ENCODE assay signal across 10 mouse cellular contexts in genomic region chr16:57858765-57859201, GRCm38 (mm10).
DNase-seq lines count a peak whose midpoint lies in the region; ATAC-seq and TF ChIP-seq lines count a peak whose summit lies in the region.
"Had no signal": no experiment of that assay in that cellular context is flagged by ENCODE, and none has a peak within 500 bp of the region (broad histone marks: within the 10 kb centered on the region; RNA-seq: fewer than 3 reads in every experiment).

No protein-coding gene starts in this region.

- no peaks in the 10 kb centered on the region for H3K9me3 ChIP-seq in forebrain, postnatal 0 days (ENCODE audit: low read length)
- no peaks in the 10 kb centered on the region for H3K9me3 ChIP-seq in stomach, postnatal 0 days (ENCODE audit: control insufficient read depth, low read length)
- no peaks in the 10 kb centered on the region for H3K9me3 ChIP-seq in liver, embryonic 11.5 days (ENCODE audit: control insufficient read depth, low read length)
- H3K9me3 ChIP-seq: embryonic facial prominence, embryonic 13.5 days; G1E had no signal

- H3K4me1 ChIP-seq in forebrain, postnatal 0 days (ENCODE audit: insufficient read depth): peaks cover 9% of the 10 kb centered on the region; the same call in 1 of the 2 replicates
- H3K4me1 ChIP-seq in stomach, postnatal 0 days (replicated peaks; ENCODE audit: control insufficient read depth, insufficient read depth): no peaks in the 10 kb centered on the region; the same call in 1 of the 2 replicates
- H3K4me1 ChIP-seq in liver, embryonic 11.5 days (replicated peaks; ENCODE audit: control insufficient read depth, insufficient read depth, low read length): peaks cover 7% of the 10 kb centered on the region

- no peak for TF ChIP-seq EP300 in stomach, postnatal 0 days (optimal IDR thresholded peaks at IDR 0.05)

- no peak overlapping the region for H3K4me2 ChIP-seq in forebrain, postnatal 0 days (ENCODE audit: low read depth)
- H3K4me2 ChIP-seq in stomach, postnatal 0 days (replicated peaks; ENCODE audit: low read depth): no peak overlapping the region
- no peak overlapping the region for H3K4me2 ChIP-seq in liver, embryonic 11.5 days
- H3K4me2 ChIP-seq: embryonic facial prominence, embryonic 13.5 days had no signal

- DNase-seq in layer of hippocampus, adult 11-12 months (ENCODE audit: low spot score): peak; percentile 11
- DNase-seq in layer of hippocampus, postnatal 25 days (ENCODE audit: extremely low spot score in 1 of 2, low spot score in 1 of 2): no peak
- peak; percentile 68 for DNase-seq in forebrain, postnatal 0 days
- peak; percentile 4 to 6 for DNase-seq in layer of hippocampus, postnatal 36 days
- no peak for DNase-seq in stomach, postnatal 0 days (ENCODE audit: low spot score)
- no peak for DNase-seq in liver, embryonic 11.5 days (ENCODE audit: low spot score)
- DNase-seq in cerebellum, postnatal 36 days: no peak
- DNase-seq: adrenal gland, postnatal 36 days had no signal

- peaks cover 6% of the 10 kb centered on the region for H3K27me3 ChIP-seq in forebrain, postnatal 0 days (ENCODE audit: insufficient read depth, low read length)
- H3K27me3 ChIP-seq in stomach, postnatal 0 days (ENCODE audit: control insufficient read depth, insufficient read depth, low read length): no peaks in the 10 kb centered on the region
- no peaks in the 10 kb centered on the region for H3K27me3 ChIP-seq in liver, embryonic 11.5 days (replicated peaks; ENCODE audit: control insufficient read depth, insufficient read depth, low read length)
- H3K27me3 ChIP-seq: embryonic facial prominence, embryonic 13.5 days had no signal

- ATAC-seq in forebrain, postnatal 0 days: peak; percentile 85
- ATAC-seq in stomach, postnatal 0 days (ENCODE audit: low FRiP score, low TSS enrichment): 0 out of 2 replicates have a peak, but pooled peaks have one; percentile 32
- no peak for ATAC-seq in liver, embryonic 11.5 days (replicated peaks; ENCODE audit: low FRiP score)

- no peaks in the 10 kb centered on the region for H3K36me3 ChIP-seq in forebrain, postnatal 0 days (ENCODE audit: insufficient read depth)
- no peaks in the 10 kb centered on the region for H3K36me3 ChIP-seq in stomach, postnatal 0 days (ENCODE audit: control insufficient read depth, insufficient read depth, low read length)
- H3K36me3 ChIP-seq in liver, embryonic 11.5 days (ENCODE audit: control insufficient read depth, insufficient read depth, low read length): no peaks in the 10 kb centered on the region
- H3K36me3 ChIP-seq: embryonic facial prominence, embryonic 13.5 days; G1E had no signal

- no peak overlapping the region for H3K27ac ChIP-seq in forebrain, postnatal 0 days (ENCODE audit: low read depth, low read length)
- H3K27ac ChIP-seq in stomach, postnatal 0 days (replicated peaks): no peak overlapping the region
- no peak overlapping the region for H3K27ac ChIP-seq in liver, embryonic 11.5 days (ENCODE audit: low read depth, low read length)
- H3K27ac ChIP-seq: embryonic facial prominence, embryonic 13.5 days had no signal

- no peak for TF ChIP-seq CTCF in forebrain, postnatal 0 days (IDR thresholded peaks at IDR 0.05; ENCODE audit: low read depth)
- no peak for TF ChIP-seq CTCF in stomach, postnatal 0 days (IDR thresholded peaks at IDR 0.05; ENCODE audit: low read depth)

- no peak overlapping the region for H3K9ac ChIP-seq in forebrain, postnatal 0 days
- no peak overlapping the region for H3K9ac ChIP-seq in stomach, postnatal 0 days (ENCODE audit: low read length)
- no peak overlapping the region for H3K9ac ChIP-seq in liver, embryonic 11.5 days (ENCODE audit: low read depth, low read length)
- H3K9ac ChIP-seq: embryonic facial prominence, embryonic 13.5 days had no signal

- 6% methylated on average over 7 of the region's 7 CpGs for WGBS in forebrain, postnatal 0 days
- WGBS in stomach, postnatal 0 days: 21% methylated on average over 7 of the region's 7 CpGs
- WGBS in liver, embryonic 11.5 days: 27% methylated on average over 7 of the region's 7 CpGs

- H3K4me3 ChIP-seq in forebrain, postnatal 0 days (ENCODE audit: low read depth, low read length): no peak overlapping the region
- H3K4me3 ChIP-seq in stomach, postnatal 0 days (ENCODE audit: low read depth, low read length): no peak overlapping the region
- no peak overlapping the region for H3K4me3 ChIP-seq in liver, embryonic 11.5 days (ENCODE audit: low read depth, low read length)
- H3K4me3 ChIP-seq: embryonic facial prominence, embryonic 13.5 days had no signal

Comparison
In these comparisons a context has a peak if more than half of its experiments do, and no peak if none do; other contexts are left out.
1. DNase-seq: peak in layer of hippocampus, adult 11-12 months (single experiment), forebrain, postnatal 0 days (single experiment) and layer of hippocampus, postnatal 36 days (2 of 2); none in layer of hippocampus, postnatal 25 days (0 of 2), stomach, postnatal 0 days (single experiment), liver, embryonic 11.5 days (single experiment) and cerebellum, postnatal 36 days (0 of 2).